11 mouse cellular contexts compared by ENCODE assay signal in genomic region chr8:13461085-13461765, GRCm38 (mm10). TPM values are rescaled to one million over a fixed set of nuclear protein-coding genes. Genes with fewer than 3 reads are reported as not detected.
A peak's percentile ranks its signal among the peaks of the same experiment; 100 is the strongest.
DNase-seq lines count a peak whose midpoint lies in the region.
"Had no signal": no experiment of that assay in that cellular context is flagged by ENCODE, and none has a peak within 500 bp of the region (broad histone marks: within the 10 kb centered on the region; RNA-seq: fewer than 3 reads in every experiment).

No protein-coding gene starts in this region.

- peak; percentile 95 for DNase-seq in heart, adult 11 months
- DNase-seq in heart, adult 8-10 months (ENCODE audit: low spot score) = no peak
- peak; percentile 66 for DNase-seq in ovary, adult 18-20 months (ENCODE audit: low spot score)
- no peak for DNase-seq in ovary, postnatal 10 days (ENCODE audit: low spot score)
- peak; percentile 56 for DNase-seq in kidney, adult 9 months
- peak; percentile 80 for DNase-seq in testis, postnatal 10 days (ENCODE audit: low spot score)
- DNase-seq in urinary bladder, postnatal 14 days (ENCODE audit: low spot score) = no peak
- DNase-seq in cerebellum, adult 8-10 months = no peak

RNA-seq across cellular contexts. Expression of gene Tmem255b, which starts 26.2 kb away (rescaled TPM):
- total RNA-seq in heart, adult 8-10 months (2022) = 1 to 10 TPM; 3.7 to 7.5 (median 5.7) TPM
- total RNA-seq: G1E; hematopoietic stem cell, adult 5-6 weeks had no signal

RNA-seq across cellular contexts. Expression of gene Gas6, which starts 33.1 kb away (rescaled TPM):
- 100 to 1,000 TPM; 113 to 140 (median 124) TPM for total RNA-seq in heart, adult 8-10 months (2022)
- total RNA-seq: G1E had no signal

RNA-seq across cellular contexts. Expression of gene Grk1, which starts 56.3 kb away (rescaled TPM):
- not detected for total RNA-seq in heart, adult 8-10 months (2022)
- total RNA-seq: adrenal gland, adult 18-20 months; hematopoietic stem cell, adult 5-6 weeks had no signal

Comparison
In these comparisons a context has a peak if more than half of its experiments do, and no peak if none do; other contexts are left out.
1. DNase-seq: peak in heart, adult 11 months (single experiment), ovary, adult 18-20 months (single experiment), kidney, adult 9 months (single experiment) and testis, postnatal 10 days (single experiment); none in heart, adult 8-10 months (single experiment), ovary, postnatal 10 days (single experiment), urinary bladder, postnatal 14 days (single experiment) and cerebellum, adult 8-10 months (single experiment).